Mouse (Mus musculus) cerebellum, adult 2 months (tissue): Measurements from ENCODE around the gene Pdss2. TPM values are rescaled to one million over a fixed set of nuclear protein-coding genes. Genes with fewer than 3 reads are reported as not detected.

ENCODE experiments used
- DNase-seq, 2 experiments: peaks; one replicate each; pipeline ENCODE4 v3.0.0; 2021
- H3K27ac ChIP-seq: fragments of 200-500 bp; 2 replicates; pipeline ENCODE4 v1.5.1; 2012; ENCODE audit warnings: low read length, control low read depth, inconsistent platforms; ENCODE audit not compliant: insufficient read depth
- H3K27me3 ChIP-seq: fragments of 200-500 bp; 2 replicates; pipeline ENCODE4 v1.6.1; 2012; ENCODE audit warnings: inconsistent platforms, mild to moderate bottlenecking, low read length, moderate library complexity; ENCODE audit not compliant: control insufficient read depth, insufficient read depth
- H3K4me1 ChIP-seq: fragments of 200-500 bp; 2 replicates; pipeline ENCODE4 v1.6.1; 2011; ENCODE audit warnings: low read length; ENCODE audit not compliant: control insufficient read depth, insufficient read depth
- H3K4me3 ChIP-seq: fragments of 200-500 bp; replicated peaks from 2 replicates; pipeline ENCODE3; 2011; ENCODE audit warnings: mild to moderate bottlenecking, low read depth, low read length, control low read depth; ENCODE audit not compliant: insufficient read depth
- CTCF ChIP-seq: fragments of 200-500 bp; IDR thresholded peaks from 2 replicates; pipeline ENCODE4 v1.5.1; 2011; ENCODE audit warnings: low read depth, mild to moderate bottlenecking, control low read depth, low read length, moderate library complexity, borderline replicate concordance; ENCODE audit not compliant: insufficient read depth
- POLR2A ChIP-seq: fragments of 200-500 bp; IDR thresholded peaks from 2 replicates; pipeline ENCODE4 v1.6.1; 2011; ENCODE audit warnings: low read length, control low read depth, borderline replicate concordance; ENCODE audit not compliant: insufficient read depth
- WGBS: fragments of 180-500 bp; shearing (Covaris S2); methylation state at CpG from one replicate; pipeline ENCODE4 v1.1.7; 2018; 5-methylcytosine and 5-hydroxymethylcytosine counted together
- polyA plus RNA-seq: library from polyadenylated mRNA; depleted of rRNA; stranded (reverse); fragments of >200 nt; gene quantifications from 2 replicates; pipeline ENCODE4 v1.2.3, GENCODE M21; 2012

The Pdss2 gene
- polyA plus RNA-seq, 1 experiment = 13.7 TPM

- Histone ChIP-seq H3K4me3 (no peak overlapping the region), H3K27me3 (no peaks in the 10 kb centered on the region), H3K27ac (no peak overlapping the region), H3K4me1 (no peaks in the 10 kb centered on the region; the same call in 1 of the 2 replicates)
- 68% methylated on average over 9 of the region's 9 CpGs for WGBS
- TF ChIP-seq CTCF (no peak), POLR2A (no peak)
- DNase-seq = no peak
Measured at GRCm38 (mm10) chr10:43322446-43323178, 101.3 kb downstream of the Pdss2 start.

GRCm38 (mm10) chr10:43323386-43323785, 102.1 kb downstream of the Pdss2 start:
- WGBS = 74% methylated on average over 8 of the region's 8 CpGs
- Histone ChIP-seq H3K4me1 (no peaks in the 10 kb centered on the region; the same call in 1 of the 2 replicates), H3K27me3 (no peaks in the 10 kb centered on the region), H3K4me3 (no peak overlapping the region), H3K27ac (no peak overlapping the region)
- no peak for DNase-seq
- TF ChIP-seq POLR2A (no peak), CTCF (no peak)

GRCm38 (mm10) chr10:43329813-43330212, 108.5 kb downstream of the Pdss2 start:
- no peak overlapping the region for H3K27ac ChIP-seq
- H3K4me3 ChIP-seq = no peak overlapping the region
- over 99% methylated on average over 5 of the region's 5 CpGs for WGBS
- DNase-seq = no peak
- no peaks in the 10 kb centered on the region for H3K27me3 ChIP-seq
- no peak for TF ChIP-seq POLR2A
- TF ChIP-seq CTCF = no peak
- peaks cover 2% of the 10 kb centered on the region; the same call in 1 of the 2 replicates for H3K4me1 ChIP-seq

- H3K4me1 ChIP-seq = peaks cover 2% of the 10 kb centered on the region; the same call in 1 of the 2 replicates
- no peak overlapping the region for H3K4me3 ChIP-seq
- DNase-seq = no peak
- no peaks in the 10 kb centered on the region for H3K27me3 ChIP-seq
- TF ChIP-seq POLR2A (no peak), CTCF (no peak)
- 59% methylated on average over 4 of the region's 4 CpGs for WGBS
- H3K27ac ChIP-seq = no peak overlapping the region
Measured at GRCm38 (mm10) chr10:43330691-43331090, 109.4 kb downstream of the Pdss2 start.

- TF ChIP-seq CTCF (no peak), POLR2A (no peak)
- Histone ChIP-seq H3K4me1 (peaks cover 2% of the 10 kb centered on the region; the same call in 1 of the 2 replicates), H3K4me3 (no peak overlapping the region), H3K27me3 (no peaks in the 10 kb centered on the region), H3K27ac (no peak overlapping the region)
- DNase-seq = peak in 1 of 2 experiments; percentile 8
- 40% methylated on average over 15 of the region's 15 CpGs for WGBS
Measured at GRCm38 (mm10) chr10:43331931-43332701, 110.8 kb downstream of the Pdss2 start.

GRCm38 (mm10) chr10:43335874-43336273, 114.6 kb downstream of the Pdss2 start:
- TF ChIP-seq POLR2A = no peak
- no peak for TF ChIP-seq CTCF
- H3K27ac ChIP-seq = no peak overlapping the region
- WGBS = 95% methylated on average over 4 of the region's 4 CpGs
- no peaks in the 10 kb centered on the region for H3K27me3 ChIP-seq
- no peak overlapping the region for H3K4me3 ChIP-seq
- no peak for DNase-seq
- peaks cover 2% of the 10 kb centered on the region; the same call in 1 of the 2 replicates for H3K4me1 ChIP-seq

- Histone ChIP-seq H3K4me1 (peaks cover 2% of the 10 kb centered on the region; the same call in 1 of the 2 replicates), H3K4me3 (no peak overlapping the region), H3K27me3 (no peaks in the 10 kb centered on the region), H3K27ac (no peak overlapping the region)
- WGBS = 57% methylated on average over 2 of the region's 2 CpGs
- TF ChIP-seq POLR2A = no peak
- no peak for TF ChIP-seq CTCF
- DNase-seq = no peak
Measured at GRCm38 (mm10) chr10:43337110-43337509, 115.8 kb downstream of the Pdss2 start.

GRCm38 (mm10) chr10:43339811-43340210, 118.5 kb downstream of the Pdss2 start:
- Histone ChIP-seq H3K4me3 (no peak overlapping the region), H3K27ac (no peak overlapping the region), H3K27me3 (no peaks in the 10 kb centered on the region), H3K4me1 (no peaks in the 10 kb centered on the region)
- no peak for DNase-seq
- 90% methylated on average over 10 of the region's 10 CpGs for WGBS
- TF ChIP-seq POLR2A (no peak), CTCF (no peak)
